Mouse (Mus musculus) stomach, adult 2 months (tissue): ENCODE data around the gene Flt3. TPM values are rescaled to one million over a fixed set of nuclear protein-coding genes. Genes with fewer than 3 reads are reported as not detected.

Experiments used
- polyA plus RNA-seq: library from polyadenylated mRNA; depleted of rRNA; stranded (reverse); fragments of >200 nt; gene quantifications from 2 replicates; pipeline ENCODE4 v1.2.3, GENCODE M21; 2012; rRNA removed

Gene Flt3
- 0.06 and 0.09 TPM in 2 replicates for polyA plus RNA-seq

DNA sequence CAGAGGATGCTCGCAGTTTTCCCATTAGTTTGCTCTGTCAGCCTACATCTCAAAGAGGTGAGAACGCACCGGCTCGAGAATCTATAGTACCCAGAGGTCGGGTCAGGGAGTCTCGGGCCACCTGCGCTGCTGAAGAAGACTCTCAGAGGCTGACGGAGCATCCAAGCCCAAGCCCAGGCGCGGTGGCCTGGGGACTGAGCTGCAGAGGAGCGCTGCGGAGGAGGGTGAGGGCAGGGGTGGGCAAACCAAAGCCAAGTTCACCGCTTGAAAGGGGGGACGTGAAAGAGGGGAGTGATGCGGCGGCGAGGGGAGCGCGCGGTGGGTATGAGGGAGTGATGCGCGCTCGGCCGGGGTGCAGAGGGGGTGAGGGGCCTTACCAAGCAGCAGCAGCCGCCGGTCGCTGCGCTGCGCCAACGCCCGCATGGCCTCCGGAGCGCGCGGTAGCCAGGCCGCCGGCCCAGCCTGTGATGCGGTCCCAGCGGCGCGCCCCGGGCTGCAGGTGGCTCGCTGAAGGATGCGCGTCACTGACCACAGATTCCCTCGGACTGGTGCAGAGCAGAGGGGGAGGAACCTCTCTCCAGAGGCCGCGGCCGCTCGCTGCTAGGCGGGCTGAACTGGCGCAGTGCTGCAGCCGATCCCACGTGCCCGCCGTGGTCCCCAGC is at the start of gene Flt3:
TSS of gene Flt3 (minus strand) at position 647 of the 662 bp plus-strand sequence.

DNA sequence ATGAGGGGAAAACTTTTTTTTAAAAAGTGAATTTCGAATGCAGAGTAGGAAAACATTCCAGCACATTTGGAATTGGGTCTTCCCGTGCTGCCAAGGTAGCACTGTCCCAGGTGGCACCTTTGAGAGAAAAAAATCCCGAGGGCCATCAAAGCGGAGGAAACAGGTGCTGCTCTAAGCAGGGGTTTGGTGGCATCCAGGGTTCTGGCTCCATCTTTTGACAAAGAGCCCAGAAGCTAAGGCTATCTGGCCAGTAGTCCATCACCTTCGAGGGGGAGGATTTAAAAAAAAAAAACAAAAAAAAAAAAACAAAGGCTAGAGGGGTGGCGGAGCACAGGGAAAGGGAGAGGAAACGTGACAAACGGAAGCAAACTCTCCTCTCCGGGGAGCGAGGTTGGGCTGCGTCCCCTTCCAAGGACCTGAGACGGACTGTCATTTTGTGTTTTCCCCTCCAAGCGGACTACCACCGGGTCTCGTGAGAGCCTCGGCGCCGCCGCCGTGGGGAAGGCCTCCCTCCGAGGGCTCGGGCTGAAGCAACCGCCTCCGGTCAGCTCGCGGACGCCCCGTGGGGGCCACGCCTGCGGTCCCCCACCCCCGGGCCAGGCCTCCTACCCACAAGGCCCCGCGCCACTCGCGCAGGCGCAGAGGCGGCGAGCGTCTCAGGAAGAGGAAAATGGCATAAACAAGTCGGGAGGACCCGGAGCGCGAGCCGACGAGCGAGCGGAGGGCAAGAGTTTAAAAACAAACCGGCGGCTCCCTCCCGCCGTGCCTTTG is 29.4 kb upstream of the Flt3 start, which contains the start of gene Pan3:
TSS of gene Pan3 (plus strand) at position 627 of the 771 bp plus-strand sequence.

DNA sequence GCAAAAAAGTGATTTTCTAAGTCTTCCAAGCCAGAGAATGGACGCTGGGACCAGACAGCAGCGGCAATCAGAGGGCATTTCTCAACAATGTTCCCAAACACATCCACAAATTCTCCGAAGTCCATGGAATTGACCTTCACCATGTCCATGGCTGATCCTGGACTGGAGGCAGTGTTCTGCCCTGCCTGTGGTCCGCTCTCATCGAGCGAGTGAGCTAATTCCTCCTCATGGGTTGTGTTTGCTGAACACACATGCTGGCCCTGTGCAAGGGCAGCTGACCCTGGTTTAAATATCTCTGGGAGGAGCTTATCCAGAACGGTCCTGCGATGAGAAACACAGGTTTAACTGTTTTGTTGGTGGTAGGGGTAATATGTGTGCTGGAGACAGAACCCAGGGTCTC is 78.1 kb downstream of the Flt3 start, which contains the start of gene Urad:
TSS of gene Urad (minus strand) at position 258 of the 400 bp plus-strand sequence.

GRCm38 (mm10) chr5:147306638-147307397 is 93.5 kb downstream of the Flt3 start, which contains the start of gene Cdx2:
Gene Cdx2 (minus strand): TSS chr5:147307270.

Other genes with a start within 250 kb of the Flt3 start
- gene Gsx1, start 211.8 kb downstream of the Flt3 start, polyA plus RNA-seq: not detected in 2 replicates
- 6.1 and 6.2 TPM in 2 replicates for gene Pdx1, start 130.5 kb downstream of the Flt3 start, polyA plus RNA-seq
- 0.27 and 0.39 TPM in 2 replicates for gene Cdx2, start 93.2 kb downstream of the Flt3 start, polyA plus RNA-seq
- gene Urad, start 78.0 kb downstream of the Flt3 start, polyA plus RNA-seq: 0.17 TPM in 1 of 2 replicates, not detected in the other
- gene Pan3, start 29.7 kb upstream of the Flt3 start, polyA plus RNA-seq: 3.6 and 6.7 TPM in 2 replicates